Mouse (Mus musculus): ENCODE measurements around the gene Emc8. TPM values are rescaled to one million over a fixed set of nuclear protein-coding genes. Genes with fewer than 3 reads are reported as not detected.

Emc8 gene
- polyA plus RNA-seq, 1 experiment from 2014 or later = 276 TPM

DNA sequence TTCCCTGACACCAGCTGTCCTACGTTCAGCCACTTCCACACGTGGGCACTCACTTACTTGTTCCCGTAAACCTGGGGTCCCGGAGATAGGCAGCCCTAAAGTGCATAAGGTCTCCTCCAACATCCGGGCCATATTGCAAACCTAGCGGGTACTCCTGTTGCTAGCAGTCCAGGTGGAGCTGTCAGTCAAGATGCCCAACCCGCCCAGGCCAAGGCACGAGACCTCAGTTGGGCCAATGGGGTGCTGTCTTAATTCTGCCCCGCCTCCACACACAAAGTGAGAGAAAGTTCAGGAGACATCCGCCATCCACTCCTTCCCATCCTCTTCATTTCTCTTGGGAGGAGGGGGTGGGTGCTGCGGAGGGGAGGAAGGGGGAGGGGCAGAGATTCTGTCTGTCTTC is 41.9 kb downstream of the Emc8 start:
- H3K27ac ChIP-seq (ENCODE audit: low read depth, low read length) = no peak overlapping the region
- H3K27me3 ChIP-seq (ENCODE audit: control insufficient read depth, insufficient read depth, low read length) = no peaks in the 10 kb centered on the region
- no peak for ATAC-seq (ENCODE audit: low FRiP score)
- H3K4me2 ChIP-seq (replicated peaks; ENCODE audit: low read depth, low read length) = no peak overlapping the region
- no peak overlapping the region for H3K4me3 ChIP-seq (ENCODE audit: low read depth, low read length)
- no peak overlapping the region for H3K9ac ChIP-seq (ENCODE audit: low read depth, low read length)
- no peaks in the 10 kb centered on the region for H3K36me3 ChIP-seq (ENCODE audit: control insufficient read depth, insufficient read depth, low read length)
- DNase-seq (ENCODE audit: low spot score) = no peak
- peaks cover 6% of the 10 kb centered on the region for H3K4me1 ChIP-seq (replicated peaks; ENCODE audit: control insufficient read depth, insufficient read depth, low read length)
- 53% methylated on average over 11 of the region's 11 CpGs for WGBS
- H3K9me3 ChIP-seq (ENCODE audit: control insufficient read depth, low read length) = no peaks in the 10 kb centered on the region

DNA sequence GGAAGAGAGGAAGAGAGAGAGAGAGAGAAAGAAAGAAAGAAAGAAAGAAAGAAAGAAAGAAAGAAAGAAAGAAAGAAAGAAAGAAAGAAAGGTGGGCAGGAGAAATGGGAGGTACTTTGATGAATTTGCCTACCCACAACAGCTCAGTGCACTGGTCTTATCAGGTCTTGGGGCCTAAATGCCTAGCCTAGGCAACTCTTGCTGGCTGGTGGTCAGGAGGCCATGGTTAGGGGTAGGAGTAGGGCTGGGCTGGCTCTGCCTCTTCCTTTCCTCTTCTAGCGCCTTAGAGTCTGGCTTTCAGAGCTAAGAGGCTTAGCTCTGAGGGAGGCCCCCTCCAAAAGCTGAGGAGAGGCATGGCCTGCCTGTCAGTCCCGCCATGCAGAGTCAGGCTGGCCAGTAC is 44.8 kb downstream of the Emc8 start:
- no peak for DNase-seq (ENCODE audit: low spot score)
- Histone ChIP-seq H3K4me2 (replicated peaks; ENCODE audit: low read depth, low read length) (no peak overlapping the region), H3K9me3 (ENCODE audit: control insufficient read depth, low read length) (no peaks in the 10 kb centered on the region), H3K4me1 (replicated peaks; ENCODE audit: control insufficient read depth, insufficient read depth, low read length) (peaks cover 6% of the 10 kb centered on the region), H3K4me3 (ENCODE audit: low read depth, low read length) (no peak overlapping the region), H3K27ac (ENCODE audit: low read depth, low read length) (no peak overlapping the region), H3K36me3 (ENCODE audit: control insufficient read depth, insufficient read depth, low read length) (no peaks in the 10 kb centered on the region), H3K27me3 (ENCODE audit: control insufficient read depth, insufficient read depth, low read length) (no peaks in the 10 kb centered on the region), H3K9ac (ENCODE audit: low read depth, low read length) (no peak overlapping the region)
- no peak for ATAC-seq (ENCODE audit: low FRiP score)
- 28% methylated on average over 2 of the region's 2 CpGs for WGBS

DNA sequence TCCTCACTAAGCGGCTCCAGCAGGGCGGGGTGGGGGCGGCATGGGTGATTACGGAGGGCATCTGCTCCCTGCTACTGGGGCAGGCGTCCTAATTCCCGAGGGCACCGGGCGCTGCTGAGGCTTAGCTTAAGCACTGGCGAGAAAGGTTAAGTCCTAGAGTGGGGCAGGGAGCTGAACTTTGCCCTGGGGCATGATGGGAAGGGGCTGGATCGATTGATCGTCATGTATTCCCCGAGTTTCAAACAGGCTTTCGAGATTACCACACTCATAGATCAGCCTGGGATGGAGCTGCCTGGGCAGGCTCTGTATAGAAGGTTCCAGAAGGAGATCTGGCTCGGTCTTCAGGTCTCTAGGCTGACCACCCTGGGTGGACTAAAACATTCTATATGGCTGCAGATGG is 46.2 kb downstream of the Emc8 start:
- H3K4me3 ChIP-seq (ENCODE audit: low read depth, low read length) = no peak overlapping the region
- WGBS = 69% methylated on average over 14 of the region's 14 CpGs
- no peak overlapping the region for H3K9ac ChIP-seq (ENCODE audit: low read depth, low read length)
- no peaks in the 10 kb centered on the region for H3K9me3 ChIP-seq (ENCODE audit: control insufficient read depth, low read length)
- H3K36me3 ChIP-seq (ENCODE audit: control insufficient read depth, insufficient read depth, low read length) = no peaks in the 10 kb centered on the region
- no peaks in the 10 kb centered on the region for H3K27me3 ChIP-seq (ENCODE audit: control insufficient read depth, insufficient read depth, low read length)
- no peak overlapping the region for H3K27ac ChIP-seq (ENCODE audit: low read depth, low read length)
- ATAC-seq (ENCODE audit: low FRiP score) (no peak), DNase-seq (ENCODE audit: low spot score) (no peak)
- peaks cover 10% of the 10 kb centered on the region for H3K4me1 ChIP-seq (replicated peaks; ENCODE audit: control insufficient read depth, insufficient read depth, low read length)
- no peak overlapping the region for H3K4me2 ChIP-seq (replicated peaks; ENCODE audit: low read depth, low read length)

DNA sequence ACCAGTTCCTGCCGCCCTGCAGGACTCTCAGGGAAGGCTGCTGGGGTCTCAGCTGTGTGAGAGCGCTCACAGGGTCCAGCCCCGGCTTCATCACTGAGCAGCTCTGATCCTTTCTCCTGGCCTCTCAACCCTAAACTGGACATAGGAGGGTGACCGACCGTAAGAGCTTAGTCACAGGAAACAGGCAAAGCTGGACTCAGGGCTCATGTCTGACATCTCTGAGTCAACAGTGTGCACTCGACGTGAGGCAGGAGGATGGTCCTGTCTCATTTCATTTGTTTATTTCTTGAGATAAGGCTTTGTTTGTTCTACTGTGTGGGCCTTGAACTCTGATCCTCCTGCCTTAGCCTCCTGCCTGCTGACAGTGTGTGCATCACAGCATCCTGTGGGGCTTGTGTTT is 47.9 kb downstream of the Emc8 start:
- Histone ChIP-seq H3K36me3 (ENCODE audit: control insufficient read depth, insufficient read depth, low read length) (no peaks in the 10 kb centered on the region), H3K9ac (ENCODE audit: low read depth, low read length) (no peak overlapping the region), H3K9me3 (ENCODE audit: control insufficient read depth, low read length) (no peaks in the 10 kb centered on the region), H3K4me3 (ENCODE audit: low read depth, low read length) (no peak overlapping the region), H3K27me3 (ENCODE audit: control insufficient read depth, insufficient read depth, low read length) (no peaks in the 10 kb centered on the region), H3K4me1 (replicated peaks; ENCODE audit: control insufficient read depth, insufficient read depth, low read length) (peaks cover 15% of the 10 kb centered on the region), H3K27ac (ENCODE audit: low read depth, low read length) (no peak overlapping the region), H3K4me2 (replicated peaks; ENCODE audit: low read depth, low read length) (no peak overlapping the region)
- 53% methylated on average over 7 of the region's 7 CpGs for WGBS
- DNase-seq (ENCODE audit: low spot score) = no peak
- ATAC-seq (ENCODE audit: low FRiP score) = no peak

DNA sequence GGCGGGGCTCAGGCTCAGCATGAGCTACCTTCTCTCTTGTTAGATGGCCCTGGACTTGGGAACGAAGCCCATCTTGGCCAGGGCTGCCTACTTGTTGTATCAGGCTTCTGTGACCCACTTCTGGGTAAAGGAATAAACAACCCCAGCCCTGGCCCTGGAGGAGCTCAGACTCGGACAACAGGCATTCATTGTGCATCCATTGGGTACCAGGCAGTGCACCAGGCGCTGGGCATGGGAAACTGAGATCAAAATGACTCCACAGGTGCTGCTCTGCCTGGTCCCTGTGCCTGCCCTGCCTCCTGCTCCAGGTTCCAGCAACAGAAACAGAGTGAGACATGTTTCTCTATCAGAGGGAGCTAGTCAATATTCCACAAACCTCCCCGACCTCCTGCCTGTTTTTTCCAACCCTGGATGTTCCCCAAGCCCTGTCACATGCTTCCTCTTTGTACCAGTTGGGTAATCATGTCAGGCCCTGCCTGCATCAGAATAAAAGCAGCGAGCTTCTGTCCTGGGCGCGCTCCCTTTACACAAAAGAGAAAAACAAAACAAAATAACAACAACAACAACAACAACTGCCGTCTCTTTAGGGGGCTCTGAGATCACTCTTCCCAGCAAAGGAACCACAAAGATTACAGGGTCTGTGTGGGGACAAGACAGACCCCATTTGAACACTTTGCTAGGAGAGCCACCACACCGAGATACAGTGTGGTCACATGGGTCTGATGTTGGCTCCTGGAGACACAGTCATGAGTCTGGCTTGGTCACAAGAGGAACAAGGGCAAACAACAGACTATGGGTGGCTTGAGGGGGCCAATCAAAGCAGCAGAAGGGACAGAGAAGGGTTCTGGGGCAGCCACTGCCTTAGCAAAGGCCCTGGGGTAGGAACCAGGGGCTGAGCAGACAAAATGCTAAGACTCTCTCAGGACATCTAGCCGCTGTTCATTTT is 48.9 kb downstream of the Emc8 start:
- ATAC-seq (ENCODE audit: low FRiP score) = no peak
- Histone ChIP-seq H3K27ac (ENCODE audit: low read depth, low read length) (no peak overlapping the region), H3K4me2 (replicated peaks; ENCODE audit: low read depth, low read length) (no peak overlapping the region)

DNA sequence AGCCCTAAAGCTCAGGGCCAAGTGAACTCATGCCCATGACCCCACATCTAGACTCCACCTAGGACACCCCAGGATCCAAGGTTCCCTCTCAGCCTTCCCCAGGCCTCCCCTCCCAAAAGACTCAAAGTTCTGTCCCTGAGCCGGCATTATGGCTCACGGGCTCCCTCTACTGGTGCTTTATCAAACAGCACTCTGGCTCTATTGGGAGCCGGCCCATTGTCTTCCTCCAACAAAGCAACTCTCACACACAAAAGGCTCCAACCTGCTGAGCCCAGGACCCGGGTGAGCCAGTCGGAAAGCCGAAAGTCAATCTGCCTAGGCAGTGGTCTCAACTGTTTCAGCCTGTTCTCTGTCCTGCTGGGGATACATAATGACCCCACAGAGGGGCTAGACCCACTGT is 50.3 kb downstream of the Emc8 start:
- Histone ChIP-seq H3K36me3 (ENCODE audit: control insufficient read depth, insufficient read depth, low read length) (no peaks in the 10 kb centered on the region), H3K9me3 (ENCODE audit: control insufficient read depth, low read length) (no peaks in the 10 kb centered on the region), H3K4me3 (ENCODE audit: low read depth, low read length) (no peak overlapping the region), H3K4me2 (replicated peaks; ENCODE audit: low read depth, low read length) (no peak overlapping the region), H3K9ac (ENCODE audit: low read depth, low read length) (peak overlapping the region; percentile 32; the same call in 1 of the 2 replicates), H3K4me1 (replicated peaks; ENCODE audit: control insufficient read depth, insufficient read depth, low read length) (peaks cover 15% of the 10 kb centered on the region), H3K27ac (ENCODE audit: low read depth, low read length) (peak overlapping the region; percentile 58; the same call in 1 of the 2 replicates), H3K27me3 (ENCODE audit: control insufficient read depth, insufficient read depth, low read length) (no peaks in the 10 kb centered on the region)
- 0% methylated on average over 6 of the region's 6 CpGs for WGBS
- ATAC-seq (ENCODE audit: low FRiP score) = peak; percentile 73
- DNase-seq (ENCODE audit: low spot score) = peak; percentile 94

More for the DNA sequence above, 48.9 kb downstream of the Emc8 start:
- WGBS = 77% methylated on average over 11 of the region's 11 CpGs
- Histone ChIP-seq H3K4me1 (replicated peaks; ENCODE audit: control insufficient read depth, insufficient read depth, low read length) (peaks cover 15% of the 10 kb centered on the region), H3K4me3 (ENCODE audit: low read depth, low read length) (no peak overlapping the region), H3K9me3 (ENCODE audit: control insufficient read depth, low read length) (no peaks in the 10 kb centered on the region), H3K36me3 (ENCODE audit: control insufficient read depth, insufficient read depth, low read length) (no peaks in the 10 kb centered on the region), H3K27me3 (ENCODE audit: control insufficient read depth, insufficient read depth, low read length) (no peaks in the 10 kb centered on the region), H3K9ac (ENCODE audit: low read depth, low read length) (no peak overlapping the region)
- no peak for DNase-seq (ENCODE audit: low spot score)

DNA sequence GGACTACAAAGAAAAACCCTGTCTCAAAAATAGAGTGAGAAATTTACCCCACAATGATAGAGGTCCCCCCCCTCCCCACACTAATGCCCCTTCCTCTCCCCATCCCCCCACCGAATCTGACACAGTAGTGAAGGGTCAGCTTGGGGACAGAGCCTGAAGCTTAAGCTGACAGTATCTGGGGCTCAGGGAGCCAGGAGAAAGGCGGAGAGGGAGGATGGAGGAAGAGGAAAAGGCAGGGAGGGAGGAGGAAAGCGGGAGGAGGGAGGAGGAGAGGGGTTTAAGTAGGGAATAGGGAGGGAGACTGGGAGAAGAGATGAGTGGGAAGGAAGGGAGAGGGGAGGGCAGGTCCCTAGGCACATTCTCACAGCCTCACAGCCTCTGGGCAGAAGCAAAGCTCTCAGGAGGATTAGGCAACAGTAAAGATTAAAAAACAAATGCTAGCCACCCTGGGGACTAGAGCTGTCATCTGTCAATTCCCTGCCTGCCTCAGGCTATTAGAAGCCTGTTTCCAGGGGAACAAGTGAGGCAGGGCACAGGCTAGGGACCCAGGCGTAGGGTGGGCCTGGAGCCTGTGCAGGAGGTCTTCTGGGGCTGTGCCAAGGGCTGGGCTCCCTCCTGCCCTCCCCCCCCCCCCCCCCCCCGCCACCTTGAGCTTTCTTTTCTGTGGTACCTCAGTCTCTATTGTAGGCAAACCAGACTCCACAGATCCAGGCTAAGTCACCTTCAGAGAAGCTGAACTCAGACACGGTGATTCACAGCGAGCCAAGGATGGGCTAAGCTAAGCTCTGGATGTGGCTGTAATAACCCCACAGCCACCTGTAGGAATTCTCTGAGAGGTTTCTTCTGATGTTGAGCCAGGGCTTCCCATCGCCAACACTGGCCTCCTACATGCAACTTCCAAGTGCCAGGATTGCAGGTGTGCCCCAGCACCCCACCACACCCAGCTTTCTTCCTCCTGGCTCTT is 51.4 kb downstream of the Emc8 start:
- Histone ChIP-seq H3K4me1 (replicated peaks; ENCODE audit: control insufficient read depth, insufficient read depth, low read length) (peaks cover 13% of the 10 kb centered on the region), H3K27ac (ENCODE audit: low read depth, low read length) (peak overlapping the region; percentile 58), H3K4me3 (ENCODE audit: low read depth, low read length) (no peak overlapping the region), H3K9me3 (ENCODE audit: control insufficient read depth, low read length) (no peaks in the 10 kb centered on the region), H3K9ac (ENCODE audit: low read depth, low read length) (0 out of 2 replicates have a peak overlapping the region, but pooled peaks have one; percentile 4), H3K27me3 (ENCODE audit: control insufficient read depth, insufficient read depth, low read length) (no peaks in the 10 kb centered on the region), H3K4me2 (replicated peaks; ENCODE audit: low read depth, low read length) (no peak overlapping the region), H3K36me3 (ENCODE audit: control insufficient read depth, insufficient read depth, low read length) (no peaks in the 10 kb centered on the region)
- 22% methylated on average over 6 of the region's 8 CpGs for WGBS
- ATAC-seq (ENCODE audit: low FRiP score) (peak; percentile 73), DNase-seq (ENCODE audit: low spot score) (peak; percentile 63)

DNA sequence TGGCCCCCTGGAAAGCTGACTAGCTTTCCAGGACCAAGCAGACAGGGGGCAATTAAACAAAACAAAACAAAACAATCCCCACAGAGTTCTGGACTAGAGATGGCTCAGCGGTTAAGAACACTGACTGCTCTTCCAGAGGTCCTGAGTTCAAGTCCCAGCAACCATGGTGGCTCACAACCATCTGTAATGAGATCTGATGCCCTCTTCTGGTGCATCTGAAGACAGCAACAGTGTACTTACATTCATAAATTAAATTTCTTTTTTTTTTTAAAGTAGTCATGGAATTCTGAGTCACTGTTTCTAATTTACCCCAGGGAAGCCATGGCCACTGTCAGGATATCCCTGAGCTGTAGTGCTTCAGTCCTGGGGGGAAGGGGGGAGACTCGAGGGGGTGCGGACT is 53.9 kb downstream of the Emc8 start:
- Histone ChIP-seq H3K27me3 (ENCODE audit: control insufficient read depth, insufficient read depth, low read length) (0 out of 2 replicates have a peak, but pooled peaks cover 2% of the 10 kb centered on the region), H3K27ac (ENCODE audit: low read depth, low read length) (no peak overlapping the region), H3K4me3 (ENCODE audit: low read depth, low read length) (no peak overlapping the region), H3K9ac (ENCODE audit: low read depth, low read length) (no peak overlapping the region), H3K4me1 (replicated peaks; ENCODE audit: control insufficient read depth, insufficient read depth, low read length) (peaks cover 9% of the 10 kb centered on the region; the same call in 1 of the 2 replicates), H3K9me3 (ENCODE audit: control insufficient read depth, low read length) (no peaks in the 10 kb centered on the region), H3K36me3 (ENCODE audit: control insufficient read depth, insufficient read depth, low read length) (no peaks in the 10 kb centered on the region), H3K4me2 (replicated peaks; ENCODE audit: low read depth, low read length) (no peak overlapping the region)
- ATAC-seq (ENCODE audit: low FRiP score) (no peak), DNase-seq (ENCODE audit: low spot score) (no peak)
- 91% methylated on average over 3 of the region's 3 CpGs for WGBS

Measured in hindbrain, embryonic 11.5 days (tissue).